Mouse (Mus musculus): ENCODE data around the gene Gabrr1. TPM values are rescaled to one million over a fixed set of nuclear protein-coding genes. Genes with fewer than 3 reads are reported as not detected.
A peak's percentile ranks its signal among the peaks of the same experiment; 100 is the strongest.
"Not testable (repeated sequence)": the region's sequence is repeated elsewhere in the genome, so short reads cannot be mapped to it uniquely, and the experiment has no call there.

The Gabrr1 gene
- polyA plus RNA-seq (2016; fragmentation: Nextera tagmentation; extraction: Ambion mirVana), result 0.20 TPM in 1 of 2 replicates, not detected in the other

- whole genome bisulfite sequencing, result 61% methylated on average over 11 of the region's 11 CpGs
- Histone ChIP-seq H3K4me2 (no peak within 1 kb of the TSS), H3K27me3 (no peaks in the 10 kb centered on the region), H3K36me3 (no peaks in the 10 kb centered on the region), H3K9ac (replicated peaks) (no peak within 1 kb of the TSS), H3K9me3 (no peaks in the 10 kb centered on the region), H3K27ac (no peak within 1 kb of the TSS), H3K4me3 (replicated peaks) (no peak within 1 kb of the TSS), H3K4me1 (replicated peaks) (no peaks in the 10 kb centered on the region)
- no peak for ATAC-seq (ENCODE audit: insufficient number of reproducible peaks, insufficient read depth, low FRiP score, low TSS enrichment, low read depth)
Observed at GRCm38 (mm10) chr4:33132221-33132620, at the start of gene Gabrr1. Gene Gabrr1 (plus strand): TSS chr4:33132521.

- ATAC-seq (ENCODE audit: insufficient number of reproducible peaks, insufficient read depth, low FRiP score, low TSS enrichment, low read depth), result no peak
- no peak overlapping the region for H3K9ac ChIP-seq (replicated peaks)
- H3K4me3 ChIP-seq (replicated peaks), result no peak overlapping the region
- no peaks in the 10 kb centered on the region for H3K36me3 ChIP-seq
- WGBS, result 86% methylated on average over 6 of the region's 6 CpGs
- no peak overlapping the region for H3K27ac ChIP-seq
- H3K4me2 ChIP-seq, result no peak overlapping the region
- H3K9me3 ChIP-seq, result peaks cover 6% of the 10 kb centered on the region; the same call in 1 of the 2 replicates
- H3K27me3 ChIP-seq, result no peaks in the 10 kb centered on the region
- no peaks in the 10 kb centered on the region for H3K4me1 ChIP-seq (replicated peaks)
Observed at GRCm38 (mm10) chr4:33099118-33099694, 33.1 kb upstream of the Gabrr1 start.

GRCm38 (mm10) chr4:33109720-33110458 lies 22.4 kb upstream of the Gabrr1 start:
- ATAC-seq (ENCODE audit: insufficient number of reproducible peaks, insufficient read depth, low FRiP score, low TSS enrichment, low read depth), result no peak
- Histone ChIP-seq H3K4me1 (replicated peaks) (no peaks in the 10 kb centered on the region), H3K4me3 (replicated peaks) (no peak overlapping the region), H3K4me2 (no peak overlapping the region), H3K36me3 (no peaks in the 10 kb centered on the region), H3K9ac (replicated peaks) (no peak overlapping the region), H3K27ac (no peak overlapping the region), H3K9me3 (no peaks in the 10 kb centered on the region), H3K27me3 (no peaks in the 10 kb centered on the region)
- WGBS, result 84% methylated on average over 14 of the region's 14 CpGs

GRCm38 (mm10) chr4:33110845-33111244 lies 21.5 kb upstream of the Gabrr1 start:
- Histone ChIP-seq H3K27me3 (no peaks in the 10 kb centered on the region), H3K36me3 (no peaks in the 10 kb centered on the region), H3K27ac (no peak overlapping the region), H3K4me2 (no peak overlapping the region), H3K4me3 (replicated peaks) (no peak overlapping the region), H3K9ac (replicated peaks) (no peak overlapping the region), H3K4me1 (replicated peaks) (no peaks in the 10 kb centered on the region), H3K9me3 (no peaks in the 10 kb centered on the region)
- WGBS, result 78% methylated on average over 7 of the region's 7 CpGs
- no peak for ATAC-seq (ENCODE audit: insufficient number of reproducible peaks, insufficient read depth, low FRiP score, low TSS enrichment, low read depth)

GRCm38 (mm10) chr4:33111358-33111757 lies 21.0 kb upstream of the Gabrr1 start:
- no peaks in the 10 kb centered on the region for H3K9me3 ChIP-seq
- H3K9ac ChIP-seq (replicated peaks), result no peak overlapping the region
- no peaks in the 10 kb centered on the region for H3K4me1 ChIP-seq (replicated peaks)
- H3K27ac ChIP-seq, result no peak overlapping the region
- no peak overlapping the region for H3K4me2 ChIP-seq
- no peaks in the 10 kb centered on the region for H3K27me3 ChIP-seq
- H3K4me3 ChIP-seq (replicated peaks), result no peak overlapping the region
- WGBS, result 81% methylated on average over 9 of the region's 9 CpGs
- ATAC-seq (ENCODE audit: insufficient number of reproducible peaks, insufficient read depth, low FRiP score, low TSS enrichment, low read depth), result no peak
- no peaks in the 10 kb centered on the region for H3K36me3 ChIP-seq

- H3K4me1 ChIP-seq (replicated peaks); H3K9me3 ChIP-seq; H3K4me3 ChIP-seq (replicated peaks); H3K27me3 ChIP-seq; H3K36me3 ChIP-seq; H3K9ac ChIP-seq (replicated peaks); H3K4me2 ChIP-seq; H3K27ac ChIP-seq; ATAC-seq (ENCODE audit: insufficient number of reproducible peaks, insufficient read depth, low FRiP score, low TSS enrichment, low read depth): not testable (repeated sequence)
- WGBS, result 97% methylated on average over 13 of the region's 14 CpGs
Observed at GRCm38 (mm10) chr4:33112866-33113265, 19.5 kb upstream of the Gabrr1 start.

GRCm38 (mm10) chr4:33119118-33119517 lies 13.2 kb upstream of the Gabrr1 start:
- not testable (repeated sequence) for H3K27ac ChIP-seq; H3K9me3 ChIP-seq; H3K27me3 ChIP-seq; H3K4me2 ChIP-seq; H3K36me3 ChIP-seq; H3K9ac ChIP-seq (replicated peaks); ATAC-seq (ENCODE audit: insufficient number of reproducible peaks, insufficient read depth, low FRiP score, low TSS enrichment, low read depth); H3K4me1 ChIP-seq (replicated peaks); H3K4me3 ChIP-seq (replicated peaks)
- WGBS, result 5% methylated on average over 3 of the region's 3 CpGs

GRCm38 (mm10) chr4:33124493-33124892 lies 7.8 kb upstream of the Gabrr1 start:
- Histone ChIP-seq H3K9me3 (no peaks in the 10 kb centered on the region), H3K4me1 (replicated peaks) (no peaks in the 10 kb centered on the region), H3K27ac (no peak overlapping the region), H3K4me3 (replicated peaks) (no peak overlapping the region), H3K4me2 (no peak overlapping the region), H3K27me3 (no peaks in the 10 kb centered on the region), H3K36me3 (no peaks in the 10 kb centered on the region), H3K9ac (replicated peaks) (no peak overlapping the region)
- ATAC-seq (ENCODE audit: insufficient number of reproducible peaks, insufficient read depth, low FRiP score, low TSS enrichment, low read depth), result no peak
- WGBS, result 79% methylated on average over 6 of the region's 6 CpGs

- Histone ChIP-seq H3K9ac (replicated peaks) (no peak overlapping the region), H3K4me3 (replicated peaks) (no peak overlapping the region), H3K4me2 (no peak overlapping the region), H3K36me3 (no peaks in the 10 kb centered on the region), H3K4me1 (replicated peaks) (no peaks in the 10 kb centered on the region), H3K27me3 (no peaks in the 10 kb centered on the region), H3K9me3 (no peaks in the 10 kb centered on the region), H3K27ac (no peak overlapping the region)
- WGBS, result 76% methylated on average over 10 of the region's 10 CpGs
- ATAC-seq (ENCODE audit: insufficient number of reproducible peaks, insufficient read depth, low FRiP score, low TSS enrichment, low read depth), result no peak
Observed at GRCm38 (mm10) chr4:33125409-33126084, 6.8 kb upstream of the Gabrr1 start.

- no peak for ATAC-seq (ENCODE audit: insufficient number of reproducible peaks, insufficient read depth, low FRiP score, low TSS enrichment, low read depth)
- peak overlapping the region; percentile 22; the same call in 1 of the 2 replicates for H3K4me2 ChIP-seq
- H3K4me3 ChIP-seq (replicated peaks), result no peak overlapping the region
- no peaks in the 10 kb centered on the region for H3K36me3 ChIP-seq
- 43% methylated on average over 20 of the region's 20 CpGs for WGBS
- H3K4me1 ChIP-seq (replicated peaks), result no peaks in the 10 kb centered on the region; the same call in 1 of the 2 replicates
- H3K9me3 ChIP-seq, result peaks cover 4% of the 10 kb centered on the region; the same call in 1 of the 2 replicates
- H3K27me3 ChIP-seq, result peaks cover 17% of the 10 kb centered on the region
- H3K27ac ChIP-seq, result no peak overlapping the region
- H3K9ac ChIP-seq (replicated peaks), result 0 out of 2 replicates have a peak overlapping the region, but pooled peaks have one; percentile 9
Observed at GRCm38 (mm10) chr4:33146679-33147291, 14.5 kb downstream of the Gabrr1 start.

- 14% methylated on average over 2 of the region's 2 CpGs for WGBS
- peaks cover 17% of the 10 kb centered on the region for H3K27me3 ChIP-seq
- no peak for ATAC-seq (ENCODE audit: insufficient number of reproducible peaks, insufficient read depth, low FRiP score, low TSS enrichment, low read depth)
Observed at GRCm38 (mm10) chr4:33147825-33148224, 15.5 kb downstream of the Gabrr1 start.

More at GRCm38 (mm10) chr4:33147825-33148224, 15.5 kb downstream of the Gabrr1 start:
- no peak overlapping the region for H3K4me3 ChIP-seq (replicated peaks)
- H3K9ac ChIP-seq (replicated peaks), result no peak overlapping the region
- no peaks in the 10 kb centered on the region; the same call in 1 of the 2 replicates for H3K4me1 ChIP-seq (replicated peaks)
- H3K4me2 ChIP-seq, result no peak overlapping the region
- no peaks in the 10 kb centered on the region for H3K9me3 ChIP-seq
- no peak overlapping the region for H3K27ac ChIP-seq
- no peaks in the 10 kb centered on the region for H3K36me3 ChIP-seq

Data from limb, embryonic 12.5 days (tissue).